Mouse (Mus musculus) spleen, adult 12 weeks (tissue): Measurements from ENCODE around the gene Mical1.

Experiments used
- DNase-seq: peaks from one replicate; pipeline ENCODE4 v3.0.0; 2022; ENCODE audit warnings: low spot score

Mical1 gene

GRCm38 (mm10) chr10:41476171-41477017 lies at the start of gene Mical1:
Mical1 (plus strand) TSS chr10:41476314.
- no peak for DNase-seq

GRCm38 (mm10) chr10:41426368-41426767 lies 49.7 kb upstream of the Mical1 start:
- no peak for DNase-seq

DNA sequence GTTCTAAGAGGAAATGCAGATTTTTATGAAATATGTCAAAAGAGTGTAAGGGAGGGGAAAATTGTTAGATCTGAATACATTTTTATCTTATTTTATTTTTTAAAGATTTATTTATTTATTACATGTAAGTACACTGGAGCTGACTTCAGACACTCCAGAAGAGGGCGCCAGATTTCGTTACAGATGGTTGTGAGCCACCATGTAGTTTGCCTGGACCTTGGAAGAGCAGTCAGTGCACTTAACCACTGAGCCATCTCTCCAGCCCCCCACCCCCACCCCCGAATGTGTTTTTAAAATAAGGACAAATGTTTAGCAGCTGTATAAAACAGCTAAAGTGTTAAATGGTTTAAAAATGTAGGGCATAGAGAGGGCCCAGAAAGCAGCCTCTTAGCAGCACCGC lies 41.5 kb upstream of the Mical1 start:
- no peak for DNase-seq

DNA sequence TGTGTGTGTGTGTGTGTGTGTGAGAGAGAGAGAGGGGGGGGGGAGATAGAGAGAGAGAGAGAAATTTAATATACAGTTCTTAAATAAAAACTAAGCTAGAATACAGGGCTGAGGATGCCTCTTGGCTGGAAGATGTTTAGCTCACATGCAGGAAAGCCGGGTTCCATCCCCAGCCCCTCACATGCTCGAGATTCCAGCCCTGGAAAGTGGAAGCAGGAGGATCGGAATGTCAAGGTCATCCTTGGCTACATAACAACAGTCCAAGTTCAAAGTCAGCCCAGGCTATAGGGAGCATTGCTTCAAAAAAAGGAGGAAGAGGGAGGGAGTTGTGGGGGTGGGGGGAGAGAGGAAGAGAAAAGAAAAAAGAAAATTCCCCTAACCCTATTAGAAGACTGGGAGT lies 41.0 kb upstream of the Mical1 start:
- DNase-seq, result no peak

- no peak for DNase-seq
Measured at GRCm38 (mm10) chr10:41448216-41448615, 27.9 kb upstream of the Mical1 start.

DNA sequence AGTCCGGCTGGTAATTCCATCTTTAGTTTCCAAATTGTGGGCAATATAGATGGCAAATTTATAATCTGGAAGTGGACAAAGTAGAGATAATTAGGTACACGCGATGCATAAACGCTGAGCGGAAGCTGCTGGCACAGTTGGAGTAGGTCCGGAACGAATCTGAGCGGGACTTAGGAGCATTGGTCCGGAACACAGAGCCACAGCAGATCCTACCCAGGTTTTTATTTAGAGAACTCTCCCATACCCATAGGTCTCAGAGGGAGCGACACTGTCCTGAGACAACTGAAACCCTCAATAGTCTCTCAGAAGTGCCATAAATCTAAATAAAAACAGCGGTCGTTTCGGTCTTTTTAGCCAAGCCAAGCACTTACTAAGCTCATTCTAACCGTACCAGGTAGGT lies 26.4 kb upstream of the Mical1 start:
- DNase-seq, result no peak

- DNase-seq, result peak; percentile 98
Measured at GRCm38 (mm10) chr10:41450137-41450670, 25.9 kb upstream of the Mical1 start, which contains the start of gene Zbtb24. Zbtb24 (plus strand) TSS chr10:41450383.

DNA sequence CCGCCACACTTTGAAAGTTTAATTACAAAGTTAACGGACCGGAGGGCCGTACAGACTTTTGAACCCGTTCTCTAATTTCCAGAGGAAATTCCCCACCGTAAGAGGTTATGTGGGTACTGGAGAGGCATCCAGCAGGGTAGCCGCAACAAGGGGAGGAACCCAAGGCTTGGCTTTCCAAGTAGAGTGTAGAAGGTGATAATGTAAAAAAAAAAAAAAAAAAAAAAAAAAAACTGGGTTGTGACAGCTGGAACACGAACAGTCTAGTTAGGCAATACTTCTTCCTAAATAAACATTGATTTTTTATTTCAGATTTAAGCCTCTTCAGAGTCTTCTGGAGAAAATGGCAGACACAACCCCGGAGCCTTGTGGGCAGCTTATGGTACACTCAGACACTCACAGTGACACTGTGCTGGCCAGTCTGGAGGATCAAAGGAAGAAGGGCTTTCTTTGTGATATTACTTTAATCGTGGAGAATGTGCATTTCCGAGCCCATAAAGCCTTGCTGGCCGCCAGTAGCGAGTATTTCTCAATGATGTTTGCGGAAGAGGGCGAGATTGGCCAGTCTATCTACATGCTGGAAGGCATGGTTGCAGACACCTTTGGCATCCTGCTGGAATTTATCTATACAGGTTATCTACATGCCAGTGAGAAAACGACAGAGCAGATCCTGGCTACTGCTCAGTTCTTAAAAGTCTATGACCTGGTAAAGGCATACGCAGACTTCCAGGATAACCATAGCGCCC lies 25.2 kb upstream of the Mical1 start:
- no peak for DNase-seq

DNA sequence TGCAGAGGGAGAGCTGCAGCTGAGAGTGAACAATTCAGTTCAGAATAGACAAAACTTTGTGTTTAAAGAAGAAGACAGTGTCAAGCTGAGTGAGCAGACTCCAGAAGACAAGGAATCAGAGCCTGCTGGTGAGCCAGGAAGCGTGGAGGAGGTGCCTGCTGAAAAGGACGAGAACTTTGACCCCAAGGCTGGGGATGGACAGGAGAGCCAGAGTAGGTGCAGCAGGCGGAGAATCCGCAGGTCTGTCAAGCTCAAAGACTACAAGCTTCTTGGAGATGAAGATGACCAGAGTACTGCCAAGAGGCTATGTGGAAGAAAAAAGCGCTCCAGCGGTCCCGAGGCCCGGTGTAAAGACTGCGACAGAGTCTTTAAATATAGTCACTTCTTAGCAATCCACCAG lies 24.5 kb upstream of the Mical1 start:
- no peak for DNase-seq

- DNase-seq, result no peak
Measured at GRCm38 (mm10) chr10:41452791-41453190, 23.3 kb upstream of the Mical1 start.

DNA sequence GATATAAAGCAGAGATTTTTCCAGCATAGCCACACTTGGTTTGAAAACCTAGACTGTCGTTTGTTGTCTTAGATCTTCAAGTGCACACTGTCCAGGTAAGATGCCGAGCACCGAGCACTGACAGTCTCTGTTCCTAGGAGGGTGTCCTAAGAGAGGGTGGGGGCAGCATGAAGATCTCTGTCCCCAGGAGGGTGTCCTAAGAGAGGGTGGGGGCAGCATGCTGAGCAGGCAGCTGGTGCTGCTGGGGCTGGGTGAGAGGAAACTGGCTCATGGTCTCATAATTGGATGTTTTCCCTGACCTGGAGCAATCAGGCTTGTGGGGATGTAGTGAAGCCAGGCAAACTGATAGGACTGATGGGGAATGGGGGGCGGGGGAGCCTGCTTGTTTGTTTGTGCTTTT lies 16.1 kb upstream of the Mical1 start:
- no peak for DNase-seq

DNA sequence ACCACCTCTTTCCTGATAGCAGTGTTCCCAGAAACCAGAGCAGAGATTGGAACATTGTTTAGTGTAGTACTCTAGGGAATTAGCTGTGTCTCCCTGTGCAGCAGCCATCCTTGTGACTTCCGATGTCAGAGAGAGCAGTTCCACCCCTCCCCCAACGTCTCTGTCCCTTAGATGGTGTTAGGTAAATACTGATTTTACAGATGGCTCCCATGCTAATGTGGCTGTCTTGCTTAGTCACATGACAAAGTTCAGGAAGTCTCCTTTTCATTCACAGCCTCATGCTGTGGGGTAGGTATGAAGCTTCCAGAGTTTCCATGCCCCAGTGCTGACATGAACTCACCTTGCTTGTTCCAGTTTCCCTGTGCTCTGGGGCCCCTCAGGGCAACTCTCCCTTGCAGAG lies 15.6 kb upstream of the Mical1 start:
- no peak for DNase-seq

DNA sequence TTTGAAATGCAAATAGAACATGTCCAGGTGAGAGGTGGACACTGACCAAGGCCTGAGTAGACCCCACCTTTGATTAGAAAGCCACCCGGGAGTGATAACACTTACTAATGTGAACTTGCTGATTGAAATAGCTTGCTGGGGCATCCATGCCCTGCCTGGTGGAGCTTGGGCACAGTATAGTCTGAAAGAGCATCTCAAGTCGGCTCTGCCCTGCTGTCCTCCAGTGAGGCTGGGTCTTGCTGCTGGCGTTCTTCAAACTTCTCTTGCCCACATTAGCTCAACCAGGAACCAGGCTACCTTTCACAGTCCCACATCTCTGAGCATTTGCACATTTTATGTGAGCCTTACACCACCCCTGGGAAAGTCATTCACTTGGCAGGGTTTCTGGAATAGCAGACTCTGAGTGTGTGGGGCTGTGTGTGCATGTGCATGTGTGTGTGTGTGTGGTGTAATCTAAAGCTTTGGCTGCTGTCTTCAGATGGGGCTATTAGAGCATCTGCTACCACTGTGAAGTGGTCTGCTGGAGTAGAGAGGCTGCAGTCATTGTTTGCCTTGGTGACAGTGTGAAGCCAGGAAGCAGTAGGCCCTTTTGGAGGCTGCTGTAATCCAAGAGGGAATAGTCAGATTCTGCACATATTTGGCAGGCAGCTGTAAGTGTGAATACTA lies 14.9 kb upstream of the Mical1 start:
- DNase-seq, result no peak

DNA sequence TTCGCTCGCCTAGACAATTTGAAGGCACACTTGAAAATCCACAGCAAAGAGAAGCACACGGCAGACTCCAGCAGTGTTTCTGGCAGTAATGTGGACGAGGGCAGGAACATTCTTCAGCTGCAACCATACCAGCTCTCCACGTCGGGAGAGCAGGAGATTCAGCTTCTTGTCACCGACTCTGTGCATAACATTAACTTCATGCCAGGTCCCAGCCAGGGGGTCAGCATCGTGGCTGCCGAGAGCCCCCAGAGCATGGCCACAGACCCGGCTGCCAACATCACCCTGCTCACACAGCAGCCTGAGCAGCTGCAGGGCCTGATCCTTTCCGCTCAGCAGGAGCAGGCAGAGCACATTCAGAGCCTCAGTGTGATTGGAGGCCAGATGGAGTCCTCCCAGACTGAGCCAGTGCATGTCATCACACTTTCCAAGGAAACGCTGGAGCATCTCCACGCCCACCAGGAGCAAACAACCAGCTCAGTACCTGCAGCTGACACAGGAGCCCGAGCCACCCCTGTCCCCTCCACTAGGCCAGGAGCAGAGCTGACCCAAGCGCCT lies 11.6 kb upstream of the Mical1 start:
- DNase-seq, result no peak

GRCm38 (mm10) chr10:41467325-41467724 lies 8.8 kb upstream of the Mical1 start:
- DNase-seq, result no peak

DNA sequence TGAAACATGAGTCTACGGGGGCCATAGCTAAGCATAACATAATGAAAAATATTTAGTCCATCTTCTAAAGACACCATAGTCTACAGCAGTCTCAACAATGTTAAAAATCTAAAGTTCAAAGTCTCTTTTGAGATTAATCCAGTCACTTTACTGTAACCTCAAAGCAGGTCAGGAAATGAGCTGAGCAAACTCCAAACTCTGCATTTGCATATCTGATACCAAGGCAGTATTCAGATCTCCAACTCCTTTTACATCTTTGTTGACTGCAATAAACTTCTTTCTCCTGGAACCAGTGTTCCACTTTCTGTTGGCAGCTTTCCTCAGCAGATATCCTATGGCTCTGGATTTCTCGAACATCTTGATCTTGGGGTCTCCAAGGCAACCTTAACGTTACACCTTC lies 5.4 kb upstream of the Mical1 start:
- no peak for DNase-seq

- DNase-seq, result no peak
Measured at GRCm38 (mm10) chr10:41472534-41472933, 3.6 kb upstream of the Mical1 start.

- DNase-seq, result no peak
Measured at GRCm38 (mm10) chr10:41472962-41473481, 3.1 kb upstream of the Mical1 start.

- DNase-seq, result no peak
Measured at GRCm38 (mm10) chr10:41473782-41474468, 2.2 kb upstream of the Mical1 start.

- DNase-seq, result no peak
Measured at GRCm38 (mm10) chr10:41474981-41475391, 1.1 kb upstream of the Mical1 start.

DNA sequence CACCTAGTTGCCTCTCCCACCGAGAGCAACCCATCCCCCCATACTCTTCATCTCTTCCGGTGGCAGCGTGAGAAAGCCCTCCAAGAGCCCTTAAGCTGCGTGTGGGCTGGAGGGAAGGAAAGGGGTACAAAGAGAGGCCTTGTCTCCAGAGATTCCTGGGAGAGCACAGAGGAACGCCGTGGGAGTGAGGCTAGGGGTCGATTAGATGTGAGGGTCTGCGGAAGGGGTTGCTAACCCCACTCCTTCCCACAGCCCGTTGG lies 834 bp downstream of the Mical1 start:
- DNase-seq, result no peak
